Mouse (Mus musculus): ENCODE data around the gene Slc25a51. TPM values are rescaled to one million over a fixed set of nuclear protein-coding genes. Genes with fewer than 3 reads are reported as not detected.
A peak's percentile ranks its signal among the peaks of the same experiment; 100 is the strongest.

Slc25a51 gene
- polyA plus RNA-seq, 1 experiment from 2014 or later, result 84.3 TPM

- peak; percentile 18; the same call in 1 of the 2 replicates for ATAC-seq
- Histone ChIP-seq H3K27ac (ENCODE audit: low read depth, low read length) (no peak overlapping the region), H3K4me1 (ENCODE audit: control insufficient read depth, insufficient read depth, low read length) (peaks cover 22% of the 10 kb centered on the region), H3K9ac (ENCODE audit: low read length) (no peak overlapping the region), H3K36me3 (ENCODE audit: control insufficient read depth, insufficient read depth, low read length) (peaks cover 6% of the 10 kb centered on the region; the same call in 1 of the 2 replicates), H3K27me3 (replicated peaks; ENCODE audit: control insufficient read depth, insufficient read depth, low read length) (no peaks in the 10 kb centered on the region), H3K9me3 (replicated peaks; ENCODE audit: control insufficient read depth, low read length) (no peaks in the 10 kb centered on the region), H3K4me2 (ENCODE audit: low read length) (no peak overlapping the region), H3K4me3 (ENCODE audit: low read depth, low read length) (no peak overlapping the region)
- WGBS, result 74% methylated on average over 12 of the region's 12 CpGs
- no peak for DNase-seq (ENCODE audit: low spot score)
Measured at GRCm38 (mm10) chr4:45434071-45434470, 25.5 kb upstream of the Slc25a51 start.

DNA sequence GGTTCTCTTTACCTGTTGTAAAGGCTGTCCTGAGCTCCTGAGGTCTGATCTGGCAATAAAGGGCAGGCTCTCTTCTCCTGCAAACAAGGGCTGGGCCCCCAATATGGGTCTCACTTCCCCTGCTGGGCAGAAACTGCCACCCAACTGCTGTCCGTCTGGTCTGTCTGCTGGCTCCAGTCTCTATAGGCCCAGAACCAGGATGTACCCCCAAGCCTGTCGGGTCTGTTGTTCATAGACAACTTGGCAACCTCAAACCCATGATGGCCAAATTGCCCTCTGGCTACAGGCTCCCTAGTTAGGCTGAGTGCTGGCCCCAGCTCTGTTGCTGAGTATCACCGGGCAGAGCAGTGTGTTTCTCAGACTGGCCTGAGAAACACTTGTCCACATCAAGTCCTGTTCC is 23.2 kb upstream of the Slc25a51 start:
- no peak overlapping the region for H3K9ac ChIP-seq (ENCODE audit: low read length)
- no peak overlapping the region for H3K4me2 ChIP-seq (ENCODE audit: low read length)
- H3K36me3 ChIP-seq (ENCODE audit: control insufficient read depth, insufficient read depth, low read length), result peaks cover 6% of the 10 kb centered on the region; the same call in 1 of the 2 replicates
- peaks cover 33% of the 10 kb centered on the region for H3K4me1 ChIP-seq (ENCODE audit: control insufficient read depth, insufficient read depth, low read length)
- no peaks in the 10 kb centered on the region for H3K9me3 ChIP-seq (replicated peaks; ENCODE audit: control insufficient read depth, low read length)
- WGBS, result 87% methylated on average over 3 of the region's 3 CpGs
- no peak overlapping the region for H3K27ac ChIP-seq (ENCODE audit: low read depth, low read length)
- ATAC-seq, result no peak
- H3K4me3 ChIP-seq (ENCODE audit: low read depth, low read length), result no peak overlapping the region
- DNase-seq (ENCODE audit: low spot score), result no peak
- no peaks in the 10 kb centered on the region for H3K27me3 ChIP-seq (replicated peaks; ENCODE audit: control insufficient read depth, insufficient read depth, low read length)

- DNase-seq (ENCODE audit: low spot score) (no peak), ATAC-seq (no peak)
- H3K4me2 ChIP-seq (ENCODE audit: low read length), result no peak overlapping the region
- H3K4me3 ChIP-seq (ENCODE audit: low read depth, low read length), result no peak overlapping the region
- WGBS, result 74% methylated on average over 3 of the region's 3 CpGs
- H3K27ac ChIP-seq (ENCODE audit: low read depth, low read length), result no peak overlapping the region
- peaks cover 6% of the 10 kb centered on the region; the same call in 1 of the 2 replicates for H3K36me3 ChIP-seq (ENCODE audit: control insufficient read depth, insufficient read depth, low read length)
- no peak overlapping the region for H3K9ac ChIP-seq (ENCODE audit: low read length)
- H3K9me3 ChIP-seq (replicated peaks; ENCODE audit: control insufficient read depth, low read length), result no peaks in the 10 kb centered on the region
- H3K27me3 ChIP-seq (replicated peaks; ENCODE audit: control insufficient read depth, insufficient read depth, low read length), result no peaks in the 10 kb centered on the region
- peaks cover 34% of the 10 kb centered on the region for H3K4me1 ChIP-seq (ENCODE audit: control insufficient read depth, insufficient read depth, low read length)
Measured at GRCm38 (mm10) chr4:45431316-45431715, 22.8 kb upstream of the Slc25a51 start.

DNA sequence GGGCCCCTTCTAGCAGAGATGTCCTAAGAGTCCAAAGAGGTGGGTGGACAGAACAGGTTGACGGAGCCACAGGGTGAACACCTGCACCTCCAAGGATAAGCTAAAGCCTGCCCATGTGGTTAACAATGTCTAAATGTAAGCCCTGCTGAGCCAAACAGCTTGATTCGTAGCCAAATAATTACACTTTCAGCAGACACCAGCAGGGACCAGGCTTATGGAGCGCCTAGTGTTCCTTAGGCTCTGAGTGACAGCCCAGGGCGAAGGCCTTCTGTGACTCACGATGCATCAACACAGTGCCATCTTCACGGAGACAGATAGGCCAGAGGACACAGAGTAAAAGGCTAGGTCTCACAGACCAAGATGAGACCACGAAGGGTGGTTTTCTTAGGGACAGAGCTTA is 20.9 kb upstream of the Slc25a51 start:
- Histone ChIP-seq H3K9ac (ENCODE audit: low read length) (no peak overlapping the region), H3K4me2 (ENCODE audit: low read length) (no peak overlapping the region), H3K4me1 (ENCODE audit: control insufficient read depth, insufficient read depth, low read length) (peaks cover 33% of the 10 kb centered on the region), H3K36me3 (ENCODE audit: control insufficient read depth, insufficient read depth, low read length) (peaks cover 6% of the 10 kb centered on the region; the same call in 1 of the 2 replicates), H3K9me3 (replicated peaks; ENCODE audit: control insufficient read depth, low read length) (no peaks in the 10 kb centered on the region), H3K27me3 (replicated peaks; ENCODE audit: control insufficient read depth, insufficient read depth, low read length) (no peaks in the 10 kb centered on the region), H3K4me3 (ENCODE audit: low read depth, low read length) (no peak overlapping the region), H3K27ac (ENCODE audit: low read depth, low read length) (no peak overlapping the region)
- ATAC-seq, result no peak
- 63% methylated on average over 7 of the region's 7 CpGs for WGBS
- DNase-seq (ENCODE audit: low spot score), result peak; percentile 61

DNA sequence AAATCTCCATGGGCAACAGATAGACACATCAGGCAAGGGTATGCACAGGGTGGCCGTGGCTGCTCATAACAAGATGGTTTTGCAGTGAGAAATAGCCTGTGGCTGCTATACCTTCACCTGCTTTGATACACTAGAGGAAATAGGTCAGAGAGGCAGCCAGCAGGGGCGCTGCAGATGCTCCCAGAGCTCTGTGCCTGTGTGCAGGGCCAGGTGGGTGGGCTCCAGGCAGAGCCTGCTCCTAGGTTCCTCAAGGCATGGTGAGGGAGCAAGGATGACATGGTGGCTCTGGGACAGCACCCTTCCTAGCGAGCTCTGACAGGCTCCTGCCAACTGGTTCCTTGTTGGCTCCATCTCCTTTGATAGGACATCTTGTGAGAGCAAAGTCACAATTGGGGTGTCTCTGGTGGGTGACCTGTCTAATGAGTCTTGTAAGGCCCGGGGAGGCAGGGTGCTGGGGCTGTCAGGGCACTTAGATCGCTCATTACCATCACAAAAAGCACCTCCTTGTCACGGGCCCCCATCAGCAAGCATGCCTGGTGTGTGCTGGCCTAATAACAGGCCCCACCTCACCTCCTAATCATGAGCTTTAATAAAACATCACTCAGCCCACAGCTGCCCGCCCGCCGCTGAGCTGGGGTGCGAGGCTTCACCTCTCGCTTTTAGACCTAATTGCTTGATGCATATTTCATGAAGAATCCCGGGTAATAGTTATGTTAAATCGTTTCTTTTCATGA is 18.3 kb upstream of the Slc25a51 start:
- Histone ChIP-seq H3K36me3 (ENCODE audit: control insufficient read depth, insufficient read depth, low read length) (peaks cover 16% of the 10 kb centered on the region), H3K4me2 (ENCODE audit: low read length) (no peak overlapping the region), H3K9me3 (replicated peaks; ENCODE audit: control insufficient read depth, low read length) (no peaks in the 10 kb centered on the region), H3K27me3 (replicated peaks; ENCODE audit: control insufficient read depth, insufficient read depth, low read length) (no peaks in the 10 kb centered on the region), H3K4me3 (ENCODE audit: low read depth, low read length) (no peak overlapping the region), H3K27ac (ENCODE audit: low read depth, low read length) (peak overlapping the region; percentile 58), H3K9ac (ENCODE audit: low read length) (no peak overlapping the region), H3K4me1 (ENCODE audit: control insufficient read depth, insufficient read depth, low read length) (peaks cover 45% of the 10 kb centered on the region)
- ATAC-seq (peak; percentile 86), DNase-seq (ENCODE audit: low spot score) (peak; percentile 70)
- WGBS, result 18% methylated on average over 13 of the region's 13 CpGs

DNA sequence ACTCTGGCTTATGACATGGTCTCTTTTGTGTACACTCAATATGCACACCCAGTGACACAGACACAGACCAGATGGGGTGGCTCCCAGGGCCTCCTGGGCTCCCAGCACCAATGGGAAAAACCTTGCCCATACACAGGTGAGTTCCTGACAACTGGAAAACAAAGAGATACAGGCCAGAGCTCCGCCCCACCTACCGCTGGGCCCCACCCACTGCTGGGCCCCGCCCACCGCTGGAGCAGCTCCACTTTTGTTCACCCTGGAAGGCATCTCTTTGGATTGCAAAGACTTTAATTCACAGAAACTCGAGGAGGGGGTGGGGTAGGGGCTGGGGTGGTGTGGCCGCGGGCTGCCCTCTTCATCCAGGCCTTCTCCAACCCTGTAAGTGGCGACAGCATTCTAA is 14.8 kb upstream of the Slc25a51 start:
- Histone ChIP-seq H3K36me3 (ENCODE audit: control insufficient read depth, insufficient read depth, low read length) (peaks cover 10% of the 10 kb centered on the region; the same call in 1 of the 2 replicates), H3K27me3 (replicated peaks; ENCODE audit: control insufficient read depth, insufficient read depth, low read length) (no peaks in the 10 kb centered on the region), H3K9me3 (replicated peaks; ENCODE audit: control insufficient read depth, low read length) (no peaks in the 10 kb centered on the region), H3K4me3 (ENCODE audit: low read depth, low read length) (no peak overlapping the region), H3K27ac (ENCODE audit: low read depth, low read length) (0 out of 2 replicates have a peak overlapping the region, but pooled peaks have one; percentile 21), H3K4me2 (ENCODE audit: low read length) (no peak overlapping the region), H3K9ac (ENCODE audit: low read length) (peak overlapping the region; percentile 8; the same call in 1 of the 2 replicates), H3K4me1 (ENCODE audit: control insufficient read depth, insufficient read depth, low read length) (peaks cover 55% of the 10 kb centered on the region)
- DNase-seq (ENCODE audit: low spot score) (no peak), ATAC-seq (no peak)
- 14% methylated on average over 8 of the region's 8 CpGs for WGBS

GRCm38 (mm10) chr4:45422640-45423039 is 14.1 kb upstream of the Slc25a51 start:
- WGBS, result 83% methylated on average over 10 of the region's 10 CpGs
- H3K4me3 ChIP-seq (ENCODE audit: low read depth, low read length), result no peak overlapping the region
- DNase-seq (ENCODE audit: low spot score), result no peak
- H3K9ac ChIP-seq (ENCODE audit: low read length), result no peak overlapping the region
- no peak for ATAC-seq
- no peaks in the 10 kb centered on the region for H3K9me3 ChIP-seq (replicated peaks; ENCODE audit: control insufficient read depth, low read length)
- no peak overlapping the region for H3K27ac ChIP-seq (ENCODE audit: low read depth, low read length)
- peaks cover 10% of the 10 kb centered on the region; the same call in 1 of the 2 replicates for H3K36me3 ChIP-seq (ENCODE audit: control insufficient read depth, insufficient read depth, low read length)
- H3K4me1 ChIP-seq (ENCODE audit: control insufficient read depth, insufficient read depth, low read length), result peaks cover 48% of the 10 kb centered on the region
- no peaks in the 10 kb centered on the region for H3K27me3 ChIP-seq (replicated peaks; ENCODE audit: control insufficient read depth, insufficient read depth, low read length)
- no peak overlapping the region for H3K4me2 ChIP-seq (ENCODE audit: low read length)

GRCm38 (mm10) chr4:45421519-45422260 is 13.1 kb upstream of the Slc25a51 start:
- Histone ChIP-seq H3K4me1 (ENCODE audit: control insufficient read depth, insufficient read depth, low read length) (peaks cover 39% of the 10 kb centered on the region), H3K9ac (ENCODE audit: low read length) (peak overlapping the region; percentile 44), H3K9me3 (replicated peaks; ENCODE audit: control insufficient read depth, low read length) (no peaks in the 10 kb centered on the region), H3K36me3 (ENCODE audit: control insufficient read depth, insufficient read depth, low read length) (peaks cover 10% of the 10 kb centered on the region; the same call in 1 of the 2 replicates), H3K27me3 (replicated peaks; ENCODE audit: control insufficient read depth, insufficient read depth, low read length) (no peaks in the 10 kb centered on the region), H3K4me2 (ENCODE audit: low read length) (no peak overlapping the region), H3K4me3 (ENCODE audit: low read depth, low read length) (no peak overlapping the region), H3K27ac (ENCODE audit: low read depth, low read length) (peak overlapping the region; percentile 76)
- WGBS, result 63% methylated on average over 11 of the region's 11 CpGs
- ATAC-seq, result no peak
- no peak for DNase-seq (ENCODE audit: low spot score)
